Mouse (Mus musculus): ENCODE results near the gene Arhgap28. TPM values are rescaled to one million over a fixed set of nuclear protein-coding genes. Genes with fewer than 3 reads are reported as not detected.
A peak's percentile ranks its signal among the peaks of the same experiment; 100 is the strongest.

Arhgap28 gene
- polyA plus RNA-seq, 1 experiment from 2014 or later: 10.0 TPM

GRCm38 (mm10) chr17:68011606-68012005 is 7.7 kb upstream of the Arhgap28 start:
- DNase-seq (ENCODE audit: low read depth, low spot score): no peak
- no peak for TF ChIP-seq CTCF (IDR thresholded peaks at IDR 0.05)
- H3K27me3 ChIP-seq: no peaks in the 10 kb centered on the region
- no peak for ATAC-seq
- ChIA-PET CTCF (no interaction called here), POLR2A (no interaction called here)
- in situ Hi-C loops (cut with MboI; ENCODE audit: low pct_unique_long_range_greater_than_20kb): no loop called here

- no peak for ATAC-seq
- POLR2A ChIA-PET: no interaction called here
- CTCF ChIA-PET: interaction anchor here (1.2 kb wide), 1 partner anchor 41 kb away, joined by 4 read pairs; no protein-coding TSS in a partner anchor
- peak; percentile 46 for TF ChIP-seq CTCF (IDR thresholded peaks at IDR 0.05)
- in situ Hi-C loops (cut with MboI; ENCODE audit: low pct_unique_long_range_greater_than_20kb): no loop called here
- DNase-seq (ENCODE audit: low read depth, low spot score): no peak
- H3K27me3 ChIP-seq: no peaks in the 10 kb centered on the region
These were observed 6.1 kb upstream of the Arhgap28 start for GRCm38 (mm10) chr17:68010041-68010440.

- DNase-seq (ENCODE audit: low read depth, low spot score) (no peak), ATAC-seq (peak; percentile 7)
- no peak for TF ChIP-seq CTCF (IDR thresholded peaks at IDR 0.05)
- in situ Hi-C loops (cut with MboI; ENCODE audit: low pct_unique_long_range_greater_than_20kb): no loop called here
- POLR2A ChIA-PET: interaction anchor here (0.6 kb wide), 2 partner anchors 15 to 133 kb away, joined by 5 to 9 read pairs; no protein-coding TSS in a partner anchor
- CTCF ChIA-PET: interaction anchor here (1.2 to 2.2 kb wide), 3 partner anchors 9 to 51 kb away, joined by 3 to 5 read pairs (median 4); no protein-coding TSS in a partner anchor
- no peaks in the 10 kb centered on the region for H3K27me3 ChIP-seq
These were observed 836 bp upstream of the Arhgap28 start for GRCm38 (mm10) chr17:68004581-68005330.

- DNase-seq (ENCODE audit: low read depth, low spot score) (no peak), ATAC-seq (no peak)
- TF ChIP-seq CTCF (IDR thresholded peaks at IDR 0.05): no peak
- H3K27me3 ChIP-seq: no peaks in the 10 kb centered on the region
- CTCF ChIA-PET: interaction anchor here (1.2 to 1.9 kb wide), 2 partner anchors 28 to 161 kb away, joined by 3 to 4 read pairs; no protein-coding TSS in a partner anchor
- in situ Hi-C loops (cut with MboI; ENCODE audit: low pct_unique_long_range_greater_than_20kb): no loop called here
- POLR2A ChIA-PET: interaction anchor here (0.7 to 1.3 kb wide), 2 partner anchors 12 to 13 kb away, joined by 3 read pairs; no protein-coding TSS in a partner anchor
These were observed 1.0 kb downstream of the Arhgap28 start for GRCm38 (mm10) chr17:68002608-68003595.

- ChIA-PET POLR2A (no interaction called here), CTCF (no interaction called here)
- in situ Hi-C loops (cut with MboI; ENCODE audit: low pct_unique_long_range_greater_than_20kb): loop anchor here (25.0 kb wide), 1 partner anchor 1638 kb away; no protein-coding TSS in a partner anchor
- H3K27me3 ChIP-seq: no peaks in the 10 kb centered on the region
- ATAC-seq (no peak), DNase-seq (ENCODE audit: low read depth, low spot score) (no peak)
- TF ChIP-seq CTCF (IDR thresholded peaks at IDR 0.05): no peak
These were observed 4.1 kb downstream of the Arhgap28 start for GRCm38 (mm10) chr17:67999801-68000200.

- H3K27me3 ChIP-seq: no peaks in the 10 kb centered on the region
- TF ChIP-seq CTCF (IDR thresholded peaks at IDR 0.05): no peak
- POLR2A ChIA-PET: no interaction called here
- ATAC-seq: no peak
- in situ Hi-C loops (cut with MboI; ENCODE audit: low pct_unique_long_range_greater_than_20kb): loop anchor here (25.0 kb wide), 1 partner anchor 1634 kb away; no protein-coding TSS in a partner anchor
- CTCF ChIA-PET: interaction anchor here (0.6 to 1.4 kb wide), 3 partner anchors 9 to 123 kb away, joined by 3 to 5 read pairs (median 3); no protein-coding TSS in a partner anchor
- no peak for DNase-seq (ENCODE audit: low read depth, low spot score)
These were observed 7.2 kb downstream of the Arhgap28 start for GRCm38 (mm10) chr17:67996769-67997155.

- in situ Hi-C loops (cut with MboI; ENCODE audit: low pct_unique_long_range_greater_than_20kb): loop anchor here (25.0 kb wide), 1 partner anchor 1634 kb away; no protein-coding TSS in a partner anchor
- no peak for TF ChIP-seq CTCF (IDR thresholded peaks at IDR 0.05)
- ATAC-seq: peak; percentile 84
- no peak for DNase-seq (ENCODE audit: low read depth, low spot score)
- POLR2A ChIA-PET: interaction anchor here (0.7 kb wide), 1 partner anchor 18 kb away, joined by 4 read pairs; no protein-coding TSS in a partner anchor
- CTCF ChIA-PET: interaction anchor here (0.6 to 1.4 kb wide), 3 partner anchors 10 to 123 kb away, joined by 3 to 5 read pairs (median 3); no protein-coding TSS in a partner anchor
- no peaks in the 10 kb centered on the region for H3K27me3 ChIP-seq
These were observed 7.7 kb downstream of the Arhgap28 start for GRCm38 (mm10) chr17:67996097-67996768.

- no peak for DNase-seq (ENCODE audit: low read depth, low spot score)
- in situ Hi-C loops (cut with MboI; ENCODE audit: low pct_unique_long_range_greater_than_20kb): loop anchor here (25.0 kb wide), 1 partner anchor 1633 kb away; no protein-coding TSS in a partner anchor
- ATAC-seq: peak; percentile 27
- ChIA-PET CTCF (interaction anchor here (1.3 to 1.4 kb wide), 3 partner anchors 9 to 21 kb away, joined by 3 to 5 read pairs (median 4); partner anchors contain the start of gene Arhgap28), POLR2A (interaction anchor here (0.7 kb wide), 1 partner anchor 17 kb away, joined by 4 read pairs; no protein-coding TSS in a partner anchor)
- no peaks in the 10 kb centered on the region for H3K27me3 ChIP-seq
- TF ChIP-seq CTCF (IDR thresholded peaks at IDR 0.05): no peak
These were observed 8.6 kb downstream of the Arhgap28 start for GRCm38 (mm10) chr17:67995277-67995819.

GRCm38 (mm10) chr17:67994861-67995260 is 9.1 kb downstream of the Arhgap28 start:
- ATAC-seq (no peak), DNase-seq (ENCODE audit: low read depth, low spot score) (no peak)
- CTCF ChIA-PET: interaction anchor here (1.4 kb wide), 1 partner anchor 9 kb away, joined by 4 read pairs; the partner anchor contains the start of gene Arhgap28

More at GRCm38 (mm10) chr17:67994861-67995260, 9.1 kb downstream of the Arhgap28 start:
- no peaks in the 10 kb centered on the region for H3K27me3 ChIP-seq
- in situ Hi-C loops (cut with MboI; ENCODE audit: low pct_unique_long_range_greater_than_20kb): loop anchor here (25.0 kb wide), 1 partner anchor 1633 kb away; no protein-coding TSS in a partner anchor
- POLR2A ChIA-PET: no interaction called here
- TF ChIP-seq CTCF (IDR thresholded peaks at IDR 0.05): no peak

Data from Patski (cell line).